Mouse (Mus musculus) MEL (cell line): ENCODE measurements around the gene Ppl. TPM values are rescaled to one million over a fixed set of nuclear protein-coding genes. Genes with fewer than 3 reads are reported as not detected.

ENCODE experiments used
- DNase-seq: peaks from one replicate; pipeline ENCODE4 v3.0.0; 2011; ENCODE audit warnings: low read depth, low spot score
- H3K27ac ChIP-seq: 2 replicates; pipeline ENCODE4 v1.5.1; 2012; ENCODE audit warnings: low read depth, mild to moderate bottlenecking, control low read depth, low read length, moderate library complexity; ENCODE audit not compliant: control insufficient read depth
- H3K27me3 ChIP-seq, 2 experiments: fragments of 150-350 bp in 1 of 2; sonication (generic) in 1 of 2; 2 replicates each; pipeline ENCODE4 v1.6.1; 2012; ENCODE audit warnings: low read length in 2 of 2, mild to moderate bottlenecking in 2 of 2, improper control_type of control experiment in 1 of 2, moderate library complexity in 1 of 2; ENCODE audit not compliant: insufficient read depth in 2 of 2, control insufficient read depth in 1 of 2
- H3K36me3 ChIP-seq, 2 experiments: 2 replicates each; pipeline ENCODE4 v1.6.1; 2012 to 2014; ENCODE audit warnings: low read length in 2 of 2, improper control_type of control experiment in 1 of 2, inconsistent platforms in 1 of 2, mild to moderate bottlenecking in 1 of 2; ENCODE audit not compliant: insufficient read depth in 2 of 2, control insufficient read depth in 1 of 2
- H3K4me1 ChIP-seq, 2 experiments: fragments of 150-350 bp in 1 of 2; sonication (generic) in 1 of 2; 2 replicates each; pipeline ENCODE4 v1.6.1; 2012; ENCODE audit warnings: low read length in 2 of 2, improper control_type of control experiment in 1 of 2, mild to moderate bottlenecking in 1 of 2; ENCODE audit not compliant: insufficient read depth in 2 of 2, control insufficient read depth in 1 of 2
- H3K4me3 ChIP-seq, 2 experiments: fragments of 150-350 bp in 1 of 2; sonication (generic) in 1 of 2; 2 replicates each; pipeline ENCODE4 v1.5.1; 2012; ENCODE audit warnings: low read depth in 2 of 2, low read length in 2 of 2, mild to moderate bottlenecking in 2 of 2, moderate library complexity in 2 of 2, control low read depth in 1 of 2, improper control_type of control experiment in 1 of 2; ENCODE audit not compliant: control insufficient read depth in 1 of 2, insufficient read depth in 1 of 2
- H3K79me2 ChIP-seq: 2 replicates; pipeline ENCODE4 v1.6.1; 2012; ENCODE audit warnings: mild to moderate bottlenecking, low read length, moderate library complexity; ENCODE audit not compliant: control insufficient read depth, poor library complexity, insufficient read depth
- H3K9ac ChIP-seq: 2 replicates; pipeline ENCODE4 v1.6.1; 2012; ENCODE audit warnings: low read depth, mild to moderate bottlenecking, control low read depth, low read length, moderate library complexity; ENCODE audit not compliant: control insufficient read depth, poor library complexity, severe bottlenecking
- H3K9me3 ChIP-seq: fragments of 150-350 bp; sonication (generic); replicated peaks from 2 replicates; pipeline ENCODE4 v1.6.1; 2012; ENCODE audit warnings: mild to moderate bottlenecking, low read length, improper control_type of control experiment, moderate library complexity; ENCODE audit not compliant: insufficient read depth
- ETS1 ChIP-seq: IDR thresholded peaks from 2 replicates; pipeline ENCODE4 v1.6.1; 2012; ENCODE audit warnings: low read depth, mild to moderate bottlenecking, inconsistent platforms, low read length, improper control_type of control experiment, moderate library complexity
- GABPA ChIP-seq: IDR thresholded peaks from 2 replicates; pipeline ENCODE4 v1.6.1; 2012; ENCODE audit warnings: low read depth, mild to moderate bottlenecking, inconsistent platforms, low read length, improper control_type of control experiment, moderate library complexity
- GATA1 ChIP-seq: IDR thresholded peaks from 2 replicates; pipeline ENCODE4 v1.6.1; 2011; ENCODE audit warnings: low read depth, low read length, improper control_type of control experiment
- HCFC1 ChIP-seq: IDR thresholded peaks from 2 replicates; pipeline ENCODE4 v1.6.1; 2012; ENCODE audit warnings: low read depth, mild to moderate bottlenecking, inconsistent platforms, low read length, improper control_type of control experiment, moderate library complexity
- KAT2A ChIP-seq: conservative IDR thresholded peaks from 2 replicates; pipeline ENCODE4 v1.6.1; 2012; ENCODE audit warnings: low read depth, low read length, improper control_type of control experiment, inconsistent platforms
- MAZ ChIP-seq: IDR thresholded peaks from 2 replicates; pipeline ENCODE4 v1.6.1; 2012; ENCODE audit warnings: low read depth, mild to moderate bottlenecking, inconsistent platforms, low read length, improper control_type of control experiment
- MEF2A ChIP-seq: IDR thresholded peaks from 2 replicates; pipeline ENCODE4 v1.6.1; 2014; ENCODE audit warnings: low read depth, mild to moderate bottlenecking, inconsistent platforms, low read length, improper control_type of control experiment; ENCODE audit not compliant: poor library complexity, insufficient replicate concordance, severe bottlenecking; ENCODE audit errors: extremely low read depth
- MXI1 ChIP-seq: IDR thresholded peaks from 2 replicates; pipeline ENCODE4 v1.6.1; 2011; ENCODE audit warnings: mild to moderate bottlenecking, low read depth, low read length, improper control_type of control experiment
- MYB ChIP-seq: IDR thresholded peaks from 2 replicates; pipeline ENCODE4 v1.6.1; 2011; ENCODE audit warnings: mild to moderate bottlenecking, low read depth, low read length, improper control_type of control experiment
- NRF1 ChIP-seq: IDR thresholded peaks from 2 replicates; pipeline ENCODE4 v1.6.1; 2014; ENCODE audit warnings: low read depth, mild to moderate bottlenecking, inconsistent platforms, low read length, improper control_type of control experiment, moderate library complexity; ENCODE audit not compliant: poor library complexity, insufficient read depth, severe bottlenecking
- POLR2A ChIP-seq, 2 experiments: IDR thresholded peaks; 2 replicates each; pipeline ENCODE4 v1.6.1; 2011 to 2012; ENCODE audit warnings: low read length in 2 of 2, mild to moderate bottlenecking in 2 of 2, control low read depth in 1 of 2, improper control_type of control experiment in 1 of 2, low read depth in 1 of 2, moderate library complexity in 1 of 2; ENCODE audit not compliant: control insufficient read depth in 1 of 2, insufficient read depth in 1 of 2, poor library complexity in 1 of 2
- POLR2AphosphoS2 ChIP-seq: IDR thresholded peaks from 2 replicates; pipeline ENCODE4 v1.6.1; 2011; ENCODE audit warnings: low read length, improper control_type of control experiment
- TBP ChIP-seq: IDR thresholded peaks from 2 replicates; pipeline ENCODE4 v1.8.0; 2011; ENCODE audit warnings: low read depth, low read length, improper control_type of control experiment
- USF1 ChIP-seq: IDR thresholded peaks from 2 replicates; pipeline ENCODE4 v1.6.1; 2014; ENCODE audit warnings: low read depth, mild to moderate bottlenecking, inconsistent platforms, low read length, improper control_type of control experiment, moderate library complexity
- USF2 ChIP-seq, 2 experiments: IDR thresholded peaks; 2 replicates each; pipeline ENCODE4 v1.6.1; 2011 to 2012; ENCODE audit warnings: improper control_type of control experiment in 2 of 2, low read length in 2 of 2, borderline replicate concordance in 1 of 2, inconsistent platforms in 1 of 2, low read depth in 1 of 2, mild to moderate bottlenecking in 1 of 2; ENCODE audit not compliant: insufficient read depth in 1 of 2
- ZKSCAN1 ChIP-seq: IDR thresholded peaks from 2 replicates; pipeline ENCODE4 v1.6.1; 2012; ENCODE audit warnings: low read depth, mild to moderate bottlenecking, inconsistent platforms, low read length, improper control_type of control experiment, moderate library complexity
- ZNF384 ChIP-seq: IDR thresholded peaks from 2 replicates; pipeline ENCODE4 v1.6.1; 2012; ENCODE audit warnings: low read depth, mild to moderate bottlenecking, inconsistent platforms, low read length, improper control_type of control experiment
- polyA plus RNA-seq, 2 experiments: library from polyadenylated mRNA; stranded (reverse) in 1 of 2; unstranded in 1 of 2; fragments of >175 nt in 1 of 2; fragments of >200 nt in 1 of 2; gene quantifications; 2 replicates each; pipeline versions ENCODE4 v1.2.1 to v1.2.4; 2012; ENCODE audit warnings: low replicate concordance in 2 of 2, low read depth in 1 of 2; ENCODE audit not compliant: insufficient read length in 2 of 2, insufficient read depth in 1 of 2, missing spikeins in 1 of 2
- total RNA-seq: library from RNA; depleted of rRNA; stranded (reverse); fragments of 300-350 nt; gene quantifications from 2 replicates; pipeline ENCODE4 v1.2.3, GENCODE M21; 2012

Ppl gene
- total and polyA plus RNA-seq, 3 experiments = 0.01 TPM; not detected in 2

- Histone ChIP-seq H3K4me1 (no peaks in the 10 kb centered on the region), H3K27ac (no peak overlapping the region), H3K36me3 (no peaks in the 10 kb centered on the region), H3K9ac (no peak overlapping the region), H3K4me3 (no peak overlapping the region), H3K79me2 (no peaks in the 10 kb centered on the region), H3K9me3 (no peaks in the 10 kb centered on the region), H3K27me3 (peaks cover 0 to 1% of the 10 kb centered on the region in 2 experiments; a peak in 2 of 4 replicates)
- TF ChIP-seq USF2 (IDR thresholded peaks at IDR 0.05; ENCODE audit: borderline replicate concordance in 1 of 2, insufficient read depth in 1 of 2, low read depth in 1 of 2, low read length in 2 of 2) (no peak), MAZ (no peak), GATA1 (no peak), HCFC1 (no peak), TBP (no peak), MYB (no peak), ZNF384 (no peak), POLR2AphosphoS2 (no peak), ETS1 (no peak), POLR2A (IDR thresholded peaks at IDR 0.05; ENCODE audit: control insufficient read depth in 1 of 2, insufficient read depth in 1 of 2, low read depth in 1 of 2, low read length in 2 of 2, poor library complexity in 1 of 2) (no peak), KAT2A (no peak), ZKSCAN1 (no peak), USF1 (no peak), NRF1 (no peak), MXI1 (no peak), GABPA (no peak), MEF2A (no peak)
- DNase-seq = no peak
Measured at GRCm38 (mm10) chr16:5168038-5168437, 35.8 kb upstream of the Ppl start.

- Histone ChIP-seq H3K9ac (no peak overlapping the region), H3K4me1 (no peaks in the 10 kb centered on the region), H3K27me3 (no peaks in the 10 kb centered on the region; a peak in 3 of 4 replicates), H3K9me3 (no peaks in the 10 kb centered on the region), H3K36me3 (no peaks in the 10 kb centered on the region)
- DNase-seq = no peak
- no peak for TF ChIP-seq GABPA
- TF ChIP-seq ZKSCAN1 = no peak
- TF ChIP-seq POLR2AphosphoS2 = no peak
- TF ChIP-seq USF2 (IDR thresholded peaks at IDR 0.05; ENCODE audit: borderline replicate concordance in 1 of 2, insufficient read depth in 1 of 2, low read depth in 1 of 2, low read length in 2 of 2) = no peak
- TF ChIP-seq, all 39 proteins: peak for 0
- Histone ChIP-seq H3K27ac (no peak overlapping the region), H3K79me2 (no peaks in the 10 kb centered on the region), H3K4me3 (no peak overlapping the region)
Measured at GRCm38 (mm10) chr16:5164327-5164726, 32.1 kb upstream of the Ppl start.
